Mouse (Mus musculus): ENCODE measurements at regions not wholly inside any gene's neighbourhood (a gene's known extent, or its start where the extent isn't known, plus 50 kb on each side); places are given as distances from the start of the nearest gene placed in this dataset.

DNA sequence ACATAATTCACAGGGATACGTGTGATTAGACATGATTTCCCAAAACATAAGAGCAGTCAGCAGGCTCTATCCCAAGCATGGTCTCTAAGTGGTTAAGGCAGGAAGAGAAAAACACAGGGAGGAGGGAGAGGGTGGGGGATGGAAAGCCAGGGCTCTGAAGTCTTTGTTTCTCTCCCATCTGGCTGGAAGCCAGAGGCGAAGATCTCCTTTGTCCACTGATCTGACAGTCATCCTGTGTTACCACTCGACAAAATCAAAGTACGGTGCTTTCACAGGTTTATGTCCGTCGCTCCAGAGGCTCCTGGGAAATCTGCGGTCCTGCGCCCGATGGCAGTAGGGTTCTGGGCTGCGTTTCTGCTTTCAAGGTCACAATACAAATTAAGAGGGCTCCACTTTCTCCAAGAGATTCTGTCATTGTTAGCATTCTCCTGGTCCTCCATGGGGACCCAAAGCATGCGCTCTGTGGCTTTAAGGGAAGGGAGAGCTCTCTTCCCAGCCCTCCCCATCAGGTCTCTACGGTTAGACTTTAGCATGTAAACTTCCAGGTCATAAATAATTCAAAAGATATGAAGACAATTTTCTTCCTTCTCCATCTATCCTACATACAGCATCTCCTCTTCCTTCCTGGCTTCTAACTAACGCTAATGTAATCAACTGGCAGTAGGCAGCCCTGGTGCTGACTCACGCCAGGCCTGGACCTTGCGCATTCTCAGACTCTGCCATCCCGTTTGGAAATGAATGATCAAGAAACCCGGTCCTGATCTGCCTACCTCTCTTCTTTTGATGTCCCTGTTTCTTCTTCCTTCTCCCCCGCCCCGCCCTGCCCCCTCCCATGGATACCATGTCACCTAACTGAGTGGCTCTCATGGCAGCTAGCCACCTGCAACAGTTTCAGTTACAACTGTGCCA lies 102.0 kb upstream of the Klf7 start:
- no peak for TF ChIP-seq CTCF (IDR thresholded peaks at IDR 0.05; ENCODE audit: control insufficient read depth, insufficient read depth, insufficient read length)
- TF ChIP-seq MYOD1 (IDR thresholded peaks at IDR 0.05; ENCODE audit: control insufficient read depth, insufficient read length, low read depth), result no peak
- TF ChIP-seq MAX (IDR thresholded peaks at IDR 0.05), result no peak
- no peak for TF ChIP-seq CEBPB (IDR thresholded peaks at IDR 0.05; ENCODE audit: low read depth)
- no peak for TF ChIP-seq USF1 (IDR thresholded peaks at IDR 0.05; ENCODE audit: low read depth)
